Mouse (Mus musculus): ENCODE data around the gene Hlcs.

- TF ChIP-seq CTCF (IDR thresholded peaks at IDR 0.05; ENCODE audit: borderline replicate concordance, insufficient read depth, low read depth, low read length) (no peak), POLR2A (IDR thresholded peaks at IDR 0.05; ENCODE audit: borderline replicate concordance, insufficient read depth, low read length) (no peak)
These were observed 234.1 kb downstream of the Hlcs start for GRCm38 (mm10) chr16:94079075-94079855.

Measured in cerebellum, adult 2 months (tissue).